Mouse (Mus musculus) thymus, adult 18-20 months (tissue): ENCODE measurements around the gene Krt222.
A peak's percentile ranks its signal among the peaks of the same experiment; 100 is the strongest.

ENCODE experiments used
- DNase-seq, 2 experiments: peaks; one replicate each; pipeline ENCODE4 v3.0.0; 2022; ENCODE audit warnings: mixed read lengths in 2 of 2

Gene Krt222

GRCm38 (mm10) chr11:99231049-99231816 is 12.7 kb downstream of the Krt222 start:
- DNase-seq = no peak

- DNase-seq = peak; percentile 51 to 63
Observed at GRCm38 (mm10) chr11:99230261-99231048, 13.4 kb downstream of the Krt222 start, which contains the start of gene Smarce1. TSS of gene Smarce1 (minus strand) at chr11:99231017.

- DNase-seq = no peak
Observed at GRCm38 (mm10) chr11:99229641-99230260, 14.1 kb downstream of the Krt222 start.

- no peak for DNase-seq
Observed at GRCm38 (mm10) chr11:99226298-99226697, 17.6 kb downstream of the Krt222 start.

- no peak for DNase-seq
Observed at GRCm38 (mm10) chr11:99223310-99223709, 20.6 kb downstream of the Krt222 start.

GRCm38 (mm10) chr11:99221811-99222210 is 22.1 kb downstream of the Krt222 start:
- DNase-seq = no peak

GRCm38 (mm10) chr11:99217248-99217986 is 26.5 kb downstream of the Krt222 start:
- DNase-seq = no peak

- no peak for DNase-seq
Observed at GRCm38 (mm10) chr11:99216181-99216580, 27.7 kb downstream of the Krt222 start.

- no peak for DNase-seq
Observed at GRCm38 (mm10) chr11:99212693-99213092, 31.2 kb downstream of the Krt222 start.

GRCm38 (mm10) chr11:99211964-99212363 is 31.9 kb downstream of the Krt222 start:
- no peak for DNase-seq

GRCm38 (mm10) chr11:99208105-99208669 is 35.7 kb downstream of the Krt222 start:
- DNase-seq = no peak

GRCm38 (mm10) chr11:99207449-99207848 is 36.4 kb downstream of the Krt222 start:
- DNase-seq = no peak

GRCm38 (mm10) chr11:99206954-99207353 is 36.9 kb downstream of the Krt222 start:
- no peak for DNase-seq

GRCm38 (mm10) chr11:99189154-99189582 is 54.7 kb downstream of the Krt222 start:
- DNase-seq = peak; percentile 29 to 45

- no peak for DNase-seq
Observed at GRCm38 (mm10) chr11:99187348-99187747, 56.5 kb downstream of the Krt222 start.

GRCm38 (mm10) chr11:99186836-99187235 is 57.0 kb downstream of the Krt222 start:
- DNase-seq = no peak
